Mouse (Mus musculus): ENCODE results near the gene Gm42957. TPM values are rescaled to one million over a fixed set of nuclear protein-coding genes. Genes with fewer than 3 reads are reported as not detected.
"Not testable (repeated sequence)": the region's sequence is repeated elsewhere in the genome, so short reads cannot be mapped to it uniquely, and the experiment has no call there.

The Gm42957 gene
- polyA plus RNA-seq (2017; shearing (Covaris generic)), result under 1 TPM in 1 of 3 experiments, not detected in 2; 0.10 TPM

GRCm38 (mm10) chr3:96634928-96635879 lies at the start of gene Gm42957, which contains the start of gene Pex11b:
Gene Gm42957, plus strand, starts transcription at chr3:96635474.
Gene Pex11b, plus strand, starts transcription at chr3:96635376.
- peak; percentile 87 for ATAC-seq

GRCm38 (mm10) chr3:96590657-96591056 lies 44.6 kb upstream of the Gm42957 start:
- ATAC-seq, result no peak

- no peak for ATAC-seq
Measured at GRCm38 (mm10) chr3:96593374-96593773, 41.9 kb upstream of the Gm42957 start.

GRCm38 (mm10) chr3:96593790-96594560 lies 41.3 kb upstream of the Gm42957 start, which contains the start of gene Polr3gl:
Gene Polr3gl, minus strand, starts transcription at chr3:96594181.
- ATAC-seq, result peak; percentile 91

- no peak for ATAC-seq
Measured at GRCm38 (mm10) chr3:96594851-96595250, 40.4 kb upstream of the Gm42957 start.

- ATAC-seq, result no peak
Measured at GRCm38 (mm10) chr3:96595661-96596060, 39.6 kb upstream of the Gm42957 start.

- ATAC-seq, result no peak
Measured at GRCm38 (mm10) chr3:96596228-96596707, 39.0 kb upstream of the Gm42957 start, which contains the start of gene Ankrd34a. Gene Ankrd34a, plus strand, starts transcription at chr3:96596636.

GRCm38 (mm10) chr3:96596855-96597254 lies 38.4 kb upstream of the Gm42957 start:
- no peak for ATAC-seq

- ATAC-seq, result no peak
Measured at GRCm38 (mm10) chr3:96597435-96597891, 37.8 kb upstream of the Gm42957 start.

GRCm38 (mm10) chr3:96598156-96599068 lies 36.9 kb upstream of the Gm42957 start:
- no peak for ATAC-seq

GRCm38 (mm10) chr3:96599069-96599393 lies 36.2 kb upstream of the Gm42957 start:
- ATAC-seq, result no peak

- ATAC-seq, result no peak
Measured at GRCm38 (mm10) chr3:96599411-96599810, 35.9 kb upstream of the Gm42957 start.

GRCm38 (mm10) chr3:96600639-96601250 lies 34.5 kb upstream of the Gm42957 start, which contains the start of gene Lix1l:
Gene Lix1l, plus strand, starts transcription at chr3:96601149.
- peak; percentile 92 for ATAC-seq

- peak; percentile 5 for ATAC-seq
Measured at GRCm38 (mm10) chr3:96601251-96601787, 34.0 kb upstream of the Gm42957 start.

- ATAC-seq, result no peak
Measured at GRCm38 (mm10) chr3:96601941-96602703, 33.2 kb upstream of the Gm42957 start.

GRCm38 (mm10) chr3:96602704-96603084 lies 32.6 kb upstream of the Gm42957 start:
- ATAC-seq, result no peak

- ATAC-seq, result no peak
Measured at GRCm38 (mm10) chr3:96603311-96603710, 32.0 kb upstream of the Gm42957 start.

- ATAC-seq, result not testable (repeated sequence)
Measured at GRCm38 (mm10) chr3:96606007-96606406, 29.3 kb upstream of the Gm42957 start.

GRCm38 (mm10) chr3:96606618-96607017 lies 28.7 kb upstream of the Gm42957 start:
- ATAC-seq, result no peak

GRCm38 (mm10) chr3:96617941-96618340 lies 17.3 kb upstream of the Gm42957 start:
- no peak for ATAC-seq

Measured in inflammation-experienced regulatory T-cells, adult 6 months (primary cell).